Mouse (Mus musculus): ENCODE measurements around the gene H2-Ob.
A peak's percentile ranks its signal among the peaks of the same experiment; 100 is the strongest.

H2-Ob gene

GRCm38 (mm10) chr17:34240366-34240765, 1.7 kb downstream of the H2-Ob start:
- DNase-seq (ENCODE audit: low read depth, low spot score): no peak

- no peak for DNase-seq (ENCODE audit: low read depth, low spot score)
Observed at GRCm38 (mm10) chr17:34240916-34241315, 2.2 kb downstream of the H2-Ob start.

- no peak for DNase-seq (ENCODE audit: low read depth, low spot score)
Observed at GRCm38 (mm10) chr17:34244656-34245055, 6.0 kb downstream of the H2-Ob start.

- DNase-seq (ENCODE audit: low read depth, low spot score): no peak
Observed at GRCm38 (mm10) chr17:34247047-34247446, 8.3 kb downstream of the H2-Ob start.

- no peak for DNase-seq (ENCODE audit: low read depth, low spot score)
Observed at GRCm38 (mm10) chr17:34248764-34249163, 10.1 kb downstream of the H2-Ob start.

GRCm38 (mm10) chr17:34249361-34249760, 10.7 kb downstream of the H2-Ob start:
- no peak for DNase-seq (ENCODE audit: low read depth, low spot score)

- DNase-seq (ENCODE audit: low read depth, low spot score): peak; percentile 60
Observed at GRCm38 (mm10) chr17:34249878-34250277, 11.2 kb downstream of the H2-Ob start.

GRCm38 (mm10) chr17:34251666-34252065, 13.0 kb downstream of the H2-Ob start:
- no peak for DNase-seq (ENCODE audit: low read depth, low spot score)

GRCm38 (mm10) chr17:34256501-34256900, 17.8 kb downstream of the H2-Ob start:
- no peak for DNase-seq (ENCODE audit: low read depth, low spot score)

GRCm38 (mm10) chr17:34257594-34258375, 19.1 kb downstream of the H2-Ob start, which contains the start of gene H2-Ab1:
H2-Ab1 (plus strand) TSS chr17:34257689.
- DNase-seq (ENCODE audit: low read depth, low spot score): peak; percentile 40

- no peak for DNase-seq (ENCODE audit: low read depth, low spot score)
Observed at GRCm38 (mm10) chr17:34260551-34260950, 21.8 kb downstream of the H2-Ob start.

- DNase-seq (ENCODE audit: low read depth, low spot score): peak; percentile 64
Observed at GRCm38 (mm10) chr17:34261502-34261901, 22.8 kb downstream of the H2-Ob start.

GRCm38 (mm10) chr17:34263068-34263467, 24.4 kb downstream of the H2-Ob start:
- peak; percentile 86 for DNase-seq (ENCODE audit: low read depth, low spot score)

- peak; percentile 64 for DNase-seq (ENCODE audit: low read depth, low spot score)
Observed at GRCm38 (mm10) chr17:34263811-34264371, 25.2 kb downstream of the H2-Ob start.

- peak; percentile 46 for DNase-seq (ENCODE audit: low read depth, low spot score)
Observed at GRCm38 (mm10) chr17:34264452-34265351, 26.0 kb downstream of the H2-Ob start.

GRCm38 (mm10) chr17:34268262-34268661, 29.6 kb downstream of the H2-Ob start:
- no peak for DNase-seq (ENCODE audit: low read depth, low spot score)

- no peak for DNase-seq (ENCODE audit: low read depth, low spot score)
Observed at GRCm38 (mm10) chr17:34268748-34269147, 30.0 kb downstream of the H2-Ob start.

- no peak for DNase-seq (ENCODE audit: low read depth, low spot score)
Observed at GRCm38 (mm10) chr17:34269817-34270216, 31.1 kb downstream of the H2-Ob start.

- DNase-seq (ENCODE audit: low read depth, low spot score): no peak
Observed at GRCm38 (mm10) chr17:34270230-34270629, 31.5 kb downstream of the H2-Ob start.

- DNase-seq (ENCODE audit: low read depth, low spot score): no peak
Observed at GRCm38 (mm10) chr17:34270940-34271339, 32.2 kb downstream of the H2-Ob start.

GRCm38 (mm10) chr17:34272102-34272501, 33.4 kb downstream of the H2-Ob start:
- no peak for DNase-seq (ENCODE audit: low read depth, low spot score)

- no peak for DNase-seq (ENCODE audit: low read depth, low spot score)
Observed at GRCm38 (mm10) chr17:34280499-34281038, 41.9 kb downstream of the H2-Ob start.

Data from R1 (cell line).